Mouse (Mus musculus): Measurements from ENCODE around the gene Mpst.

DNA sequence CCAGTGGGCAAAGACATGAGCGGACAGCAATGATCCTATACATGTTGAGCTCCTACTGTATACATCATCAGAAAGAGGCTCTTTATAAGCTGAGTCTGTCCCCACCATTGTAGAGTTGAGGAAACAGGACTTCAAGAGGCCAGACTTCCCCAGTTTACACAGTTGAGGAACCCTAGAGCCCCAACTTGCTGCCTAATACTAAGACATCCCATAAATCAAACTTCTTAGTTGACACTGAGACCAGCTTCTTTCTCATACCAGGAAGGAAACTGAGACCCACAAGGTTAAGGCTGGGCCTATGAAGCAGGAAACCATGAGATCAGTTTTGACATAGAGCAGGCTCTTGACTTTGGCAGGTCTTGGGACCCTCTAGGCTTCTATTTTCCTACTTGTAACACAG is 20.7 kb upstream of the Mpst start:
- TF ChIP-seq CTCF (conservative IDR thresholded peaks at IDR 0.05; ENCODE audit: low read length) (no peak), POU5F1 (IDR thresholded peaks at IDR 0.05; ENCODE audit: borderline replicate concordance, low read length) (no peak), NANOG (IDR thresholded peaks at IDR 0.05; ENCODE audit: borderline replicate concordance, low read length) (no peak)

All from E14TG2a.4 (cell line).